Mouse (Mus musculus) CH12.LX (cell line): ENCODE results near the gene Cd180. TPM values are rescaled to one million over a fixed set of nuclear protein-coding genes. Genes with fewer than 3 reads are reported as not detected.

ENCODE experiments used
- DNase-seq: peaks from one replicate; pipeline ENCODE4 v3.0.0-alpha.2; 2013; ENCODE audit errors: extremely low read depth
- H3K27ac ChIP-seq: 2 replicates; pipeline ENCODE4 v1.5.1; 2012; ENCODE audit warnings: low read depth, mild to moderate bottlenecking, control low read depth, moderate library complexity; ENCODE audit not compliant: insufficient read depth
- H3K27me3 ChIP-seq: replicated peaks from 2 replicates; pipeline ENCODE3; 2012; ENCODE audit warnings: inconsistent platforms
- H3K36me3 ChIP-seq, 2 experiments: replicated peaks in 1 of 2; 2 replicates each; pipeline versions ENCODE3 to v1.6.1; 2012; ENCODE audit warnings: inconsistent platforms in 1 of 2, low read length in 1 of 2, mild to moderate bottlenecking in 1 of 2, mixed read lengths in 1 of 2, moderate library complexity in 1 of 2; ENCODE audit not compliant: control insufficient read depth in 1 of 2, insufficient read depth in 1 of 2
- H3K4me1 ChIP-seq, 2 experiments: 2 replicates each; pipeline ENCODE4 v1.6.1; 2012; ENCODE audit warnings: inconsistent platforms in 1 of 2, moderate library complexity in 1 of 2; ENCODE audit not compliant: insufficient read depth in 2 of 2, control insufficient read depth in 1 of 2
- H3K4me2 ChIP-seq: 2 replicates; pipeline ENCODE4 v1.6.1; 2012; ENCODE audit warnings: low read depth, mild to moderate bottlenecking, control low read depth; ENCODE audit not compliant: poor library complexity, insufficient read depth, severe bottlenecking
- H3K4me3 ChIP-seq, 3 experiments: fragments of 150-350 bp in 1 of 3; sonication (generic) in 1 of 3; replicated peaks in 1 of 3; 2 replicates each; pipeline versions ENCODE3 to v1.5.1; 2011 to 2012; ENCODE audit warnings: low read depth in 2 of 3, low read length in 2 of 3, mild to moderate bottlenecking in 2 of 3, moderate library complexity in 2 of 3, control low read depth in 1 of 3, improper control_type of control experiment in 1 of 3, inconsistent platforms in 1 of 3, mixed read lengths in 1 of 3; ENCODE audit not compliant: poor library complexity in 1 of 3
- H3K79me2 ChIP-seq: replicated peaks from 2 replicates; pipeline ENCODE4 v1.6.1; 2012; ENCODE audit warnings: mild to moderate bottlenecking, moderate library complexity; ENCODE audit not compliant: control insufficient read depth, poor library complexity, insufficient read depth, severe bottlenecking; ENCODE audit errors: extremely low read depth
- H3K9ac ChIP-seq: 2 replicates; pipeline ENCODE4 v1.6.1; 2012; ENCODE audit warnings: low read depth, mild to moderate bottlenecking, control low read depth, moderate library complexity; ENCODE audit not compliant: insufficient read depth
- H3K9me3 ChIP-seq: replicated peaks from 2 replicates; pipeline ENCODE3; 2012; ENCODE audit warnings: low read length, inconsistent platforms, mixed read lengths
- BHLHE40 ChIP-seq: IDR thresholded peaks from 2 replicates; pipeline ENCODE4 v1.6.1; 2011; ENCODE audit warnings: mild to moderate bottlenecking, low read depth, low read length, improper control_type of control experiment
- CHD1 ChIP-seq: IDR thresholded peaks from 2 replicates; pipeline ENCODE4 v1.6.1; 2012; ENCODE audit warnings: low read depth, low read length, improper control_type of control experiment, inconsistent platforms
- CHD2 ChIP-seq: IDR thresholded peaks from 2 replicates; pipeline ENCODE4 v1.6.1; 2011; ENCODE audit warnings: low read length, improper control_type of control experiment
- CTCF ChIP-seq, 2 experiments: IDR thresholded peaks in 1 of 2; conservative IDR thresholded peaks in 1 of 2; 2 replicates each; pipeline ENCODE4 v1.5.1; 2011 to 2012; ENCODE audit warnings: low read depth in 2 of 2, low read length in 2 of 2, improper control_type of control experiment in 1 of 2, inconsistent platforms in 1 of 2, mild to moderate bottlenecking in 1 of 2, moderate library complexity in 1 of 2
- E2F4 ChIP-seq: IDR thresholded peaks from 2 replicates; pipeline ENCODE4 v1.6.1; 2011; ENCODE audit warnings: low read depth, low read length, improper control_type of control experiment; ENCODE audit not compliant: insufficient replicate concordance
- ELF1 ChIP-seq: IDR thresholded peaks from 2 replicates; pipeline ENCODE4 v1.6.1; 2014; ENCODE audit warnings: low read depth, mild to moderate bottlenecking, inconsistent platforms, low read length, improper control_type of control experiment
- EP300 ChIP-seq: IDR thresholded peaks from 2 replicates; pipeline ENCODE4 v1.6.1; 2011; ENCODE audit warnings: low read length, improper control_type of control experiment
- HCFC1 ChIP-seq: IDR thresholded peaks from 2 replicates; pipeline ENCODE4 v1.6.1; 2012; ENCODE audit warnings: low read depth, mild to moderate bottlenecking, inconsistent platforms, low read length, improper control_type of control experiment
- IRF4 ChIP-seq: IDR thresholded peaks from 2 replicates; pipeline ENCODE4 v1.6.1; 2014; ENCODE audit warnings: low read depth, mild to moderate bottlenecking, inconsistent platforms, low read length, improper control_type of control experiment
- MAFK ChIP-seq: IDR thresholded peaks from 2 replicates; pipeline ENCODE4 v1.6.1; 2011; ENCODE audit warnings: low read length, improper control_type of control experiment; ENCODE audit not compliant: insufficient replicate concordance
- MXI1 ChIP-seq: IDR thresholded peaks from 2 replicates; pipeline ENCODE4 v1.6.1; 2011; ENCODE audit warnings: mild to moderate bottlenecking, low read depth, low read length, improper control_type of control experiment
- MYC ChIP-seq: IDR thresholded peaks from 2 replicates; pipeline ENCODE4 v1.6.1; 2011; ENCODE audit warnings: low read depth, mild to moderate bottlenecking, improper control_type of control experiment, low read length
- NELFE ChIP-seq: IDR thresholded peaks from 2 replicates; pipeline ENCODE4 v1.6.1; 2011; ENCODE audit warnings: low read depth, low read length, improper control_type of control experiment
- NRF1 ChIP-seq: IDR thresholded peaks from 2 replicates; pipeline ENCODE4 v1.6.1; 2014; ENCODE audit warnings: low read depth, mild to moderate bottlenecking, inconsistent platforms, low read length, improper control_type of control experiment, moderate library complexity
- POLR2A ChIP-seq: IDR thresholded peaks from 2 replicates; pipeline ENCODE4 v1.6.1; 2011; ENCODE audit warnings: low read depth, mild to moderate bottlenecking, improper control_type of control experiment, low read length
- RCOR1 ChIP-seq: conservative IDR thresholded peaks from 2 replicates; pipeline ENCODE4 v1.6.1; 2012; ENCODE audit warnings: low read depth, mild to moderate bottlenecking, inconsistent platforms, low read length, improper control_type of control experiment
- SIN3A ChIP-seq: IDR thresholded peaks from 2 replicates; pipeline ENCODE4 v1.6.1; 2012; ENCODE audit warnings: low read length, improper control_type of control experiment, inconsistent platforms
- ZKSCAN1 ChIP-seq: IDR thresholded peaks from 2 replicates; pipeline ENCODE4 v1.6.1; 2012; ENCODE audit warnings: low read depth, inconsistent platforms, low read length, improper control_type of control experiment, borderline replicate concordance
- dilution Hi-C: fragments of 300-500 bp; cut with MboI; formaldehyde crosslinking; loops from 2 replicates; pipeline ENCODE4 v1.14.3; 2020; ENCODE audit warnings: low sequenced_read_pairs; ENCODE audit not compliant: extremely low pct_unique_long_range_greater_than_20kb, extremely low pct_ligation_motif_present
- in situ Hi-C: fragments of 300-500 bp; cut with MboI; formaldehyde crosslinking; loops from 3 replicates; pipeline ENCODE4 v1.14.3; 2019; ENCODE audit warnings: low sequenced_read_pairs, low pct_ligation_motif_present, low pct_unique_long_range_greater_than_20kb, mixed read lengths
- polyA plus RNA-seq: library from polyadenylated mRNA; unstranded; fragments of >175 nt; gene quantifications from 2 replicates; pipeline ENCODE4 v1.2.1, GENCODE M21; 2012; ENCODE audit warnings: low read depth; ENCODE audit not compliant: insufficient read length
- total RNA-seq, 2 experiments: library from RNA; depleted of rRNA; stranded (reverse); fragments of 300-350 nt in 1 of 2; fragments of >200 nt in 1 of 2; gene quantifications; 2 replicates each; pipeline ENCODE4 v1.2.3; 2012 to 2014

Gene Cd180
- total and polyA plus RNA-seq, 3 experiments: 34.2 to 232 (median 40.4) TPM

- Histone ChIP-seq H3K79me2 (peaks cover 11% of the 10 kb centered on the region; the same call in 1 of the 2 replicates), H3K36me3 (peaks cover 12 to 38% of the 10 kb centered on the region in 2 experiments), H3K9ac (no peak overlapping the region), H3K4me2 (no peak overlapping the region), H3K9me3 (no peaks in the 10 kb centered on the region), H3K4me1 (peaks cover 0 to 53% of the 10 kb centered on the region in 2 experiments; a peak in 3 of 4 replicates), H3K27me3 (no peaks in the 10 kb centered on the region), H3K4me3 (no peak overlapping the region), H3K27ac (no peak overlapping the region)
- dilution Hi-C loops: no loop called here
- in situ Hi-C loops: no loop called here
- TF ChIP-seq RCOR1 (no peak), ELF1 (no peak), ZKSCAN1 (no peak), CTCF (conservative IDR thresholded peaks at IDR 0.05 in 1 of 2, IDR thresholded peaks at IDR 0.05 in 1 of 2; ENCODE audit: low read depth in 2 of 2, low read length in 2 of 2) (no peak)
- DNase-seq: no peak
Measured at GRCm38 (mm10) chr13:102716973-102717372, 23.6 kb downstream of the Cd180 start.

- H3K79me2 ChIP-seq: peaks cover 15% of the 10 kb centered on the region
- H3K9ac ChIP-seq: no peak overlapping the region; the same call in 1 of the 2 replicates
- no peak for DNase-seq
- dilution Hi-C loops: no loop called here
- H3K4me3 ChIP-seq: no peak overlapping the region
- H3K4me1 ChIP-seq: peaks cover 25 to 93% of the 10 kb centered on the region in 2 experiments
- H3K27ac ChIP-seq: peak overlapping the region; percentile 18; the same call in 1 of the 2 replicates
- H3K27me3 ChIP-seq: no peaks in the 10 kb centered on the region
- peak overlapping the region; percentile 59; the same call in 1 of the 2 replicates for H3K4me2 ChIP-seq
- peaks cover 0 to 9% of the 10 kb centered on the region in 2 experiments for H3K36me3 ChIP-seq
- in situ Hi-C loops: loop anchor here (5.0 kb wide), 1 partner anchor 33 kb away; the partner anchor contains the start of gene Cd180
- H3K9me3 ChIP-seq: no peaks in the 10 kb centered on the region
- TF ChIP-seq BHLHE40: no peak
- TF ChIP-seq MAFK: 0 out of 2 replicates have a peak, but pooled peaks have one; percentile 8
- TF ChIP-seq SIN3A: 0 out of 2 replicates have a peak, but pooled peaks have one; percentile 28
Measured at GRCm38 (mm10) chr13:102725416-102725815, 32.1 kb downstream of the Cd180 start.

GRCm38 (mm10) chr13:102725906-102726305 lies 32.5 kb downstream of the Cd180 start:
- H3K36me3 ChIP-seq: peaks cover 0 to 14% of the 10 kb centered on the region in 2 experiments
- dilution Hi-C loops (no loop called here), in situ Hi-C loops (loop anchor here (5.0 kb wide), 1 partner anchor 34 kb away; the partner anchor contains the start of gene Cd180)
- H3K9me3 ChIP-seq: no peaks in the 10 kb centered on the region
- TF ChIP-seq CHD1: peak; percentile 71; the same call in 1 of the 2 replicates
- no peak for TF ChIP-seq NELFE
- no peak for TF ChIP-seq MXI1
- peak; percentile 65 for TF ChIP-seq IRF4
- no peak for TF ChIP-seq E2F4
- 0 out of 2 replicates have a peak, but pooled peaks have one; percentile 26 for TF ChIP-seq MAFK
- TF ChIP-seq CHD2: no peak
- peak; percentile 46 for TF ChIP-seq EP300
- TF ChIP-seq SIN3A: 0 out of 2 replicates have a peak, but pooled peaks have one; percentile 4
- TF ChIP-seq NRF1: no peak
- 0 out of 2 replicates have a peak, but pooled peaks have one; percentile 25 for TF ChIP-seq MYC
- TF ChIP-seq HCFC1: no peak
- TF ChIP-seq POLR2A: no peak
- H3K27ac ChIP-seq: peak overlapping the region; percentile 87
- peak overlapping the region; percentile 19; the same call in 1 of the 2 replicates for H3K9ac ChIP-seq
- H3K27me3 ChIP-seq: no peaks in the 10 kb centered on the region
- no peak overlapping the region for H3K4me3 ChIP-seq
- DNase-seq: no peak
- H3K79me2 ChIP-seq: peaks cover 14% of the 10 kb centered on the region
- peak overlapping the region; percentile 59 for H3K4me2 ChIP-seq
- peaks cover 25 to 93% of the 10 kb centered on the region in 2 experiments for H3K4me1 ChIP-seq
